Mouse (Mus musculus): ENCODE measurements around the gene P2rx3. TPM values are rescaled to one million over a fixed set of nuclear protein-coding genes. Genes with fewer than 3 reads are reported as not detected.
A peak's percentile ranks its signal among the peaks of the same experiment; 100 is the strongest.

The P2rx3 gene
- polyA plus RNA-seq (2015; fragmentation: Nextera tagmentation; extraction: Ambion mirVana) = 2.2 and 2.9 TPM in 2 replicates

GRCm38 (mm10) chr2:85037047-85038026 is at the start of gene P2rx3, which contains the start of gene Ssrp1:
P2rx3 (minus strand) TSS chr2:85037462.
Ssrp1 (plus strand) TSS chr2:85037234.
- peak within 1 kb of the TSS; percentile 54 for H3K4me3 ChIP-seq
- H3K9me3 ChIP-seq = no peaks in the 10 kb centered on the region
- no peaks in the 10 kb centered on the region for H3K27me3 ChIP-seq (replicated peaks)
- peak within 1 kb of the TSS; percentile 75 for H3K4me2 ChIP-seq
- peaks cover 25% of the 10 kb centered on the region for H3K36me3 ChIP-seq (replicated peaks)
- ATAC-seq (replicated peaks) = peak; percentile 98
- H3K9ac ChIP-seq = peak within 1 kb of the TSS; percentile 72
- peaks cover 17% of the 10 kb centered on the region for H3K4me1 ChIP-seq
- peak within 1 kb of the TSS; percentile 69 for H3K27ac ChIP-seq
- WGBS = under 1% methylated on average over 66 of the region's 66 CpGs

GRCm38 (mm10) chr2:85073751-85074150 is 36.5 kb upstream of the P2rx3 start:
- Histone ChIP-seq H3K36me3 (replicated peaks) (peaks cover 6% of the 10 kb centered on the region; the same call in 1 of the 2 replicates), H3K4me1 (no peaks in the 10 kb centered on the region), H3K27me3 (replicated peaks) (no peaks in the 10 kb centered on the region), H3K9ac (no peak overlapping the region), H3K9me3 (no peaks in the 10 kb centered on the region), H3K4me3 (no peak overlapping the region), H3K4me2 (no peak overlapping the region), H3K27ac (no peak overlapping the region)
- ATAC-seq (replicated peaks) = no peak
- WGBS = 85% methylated on average over 5 of the region's 5 CpGs

- Histone ChIP-seq H3K9ac (no peak overlapping the region), H3K4me2 (no peak overlapping the region), H3K4me1 (no peaks in the 10 kb centered on the region), H3K27me3 (replicated peaks) (no peaks in the 10 kb centered on the region), H3K9me3 (no peaks in the 10 kb centered on the region), H3K4me3 (no peak overlapping the region), H3K36me3 (replicated peaks) (peaks cover 6% of the 10 kb centered on the region; the same call in 1 of the 2 replicates), H3K27ac (no peak overlapping the region)
- ATAC-seq (replicated peaks) = no peak
- WGBS = 95% methylated on average over 5 of the region's 5 CpGs
These were observed 34.7 kb upstream of the P2rx3 start for GRCm38 (mm10) chr2:85071921-85072320.

GRCm38 (mm10) chr2:85070086-85070485 is 32.8 kb upstream of the P2rx3 start:
- Histone ChIP-seq H3K27ac (no peak overlapping the region), H3K9ac (no peak overlapping the region), H3K9me3 (no peaks in the 10 kb centered on the region), H3K4me1 (no peaks in the 10 kb centered on the region), H3K27me3 (replicated peaks) (no peaks in the 10 kb centered on the region), H3K36me3 (replicated peaks) (peaks cover 6% of the 10 kb centered on the region; the same call in 1 of the 2 replicates), H3K4me3 (no peak overlapping the region), H3K4me2 (no peak overlapping the region)
- ATAC-seq (replicated peaks) = no peak
- 73% methylated on average over 15 of the region's 15 CpGs for WGBS

- ATAC-seq (replicated peaks) = no peak
- Histone ChIP-seq H3K27me3 (replicated peaks) (no peaks in the 10 kb centered on the region), H3K4me3 (no peak overlapping the region), H3K27ac (no peak overlapping the region), H3K9me3 (no peaks in the 10 kb centered on the region), H3K9ac (no peak overlapping the region), H3K4me2 (no peak overlapping the region), H3K4me1 (no peaks in the 10 kb centered on the region), H3K36me3 (replicated peaks) (peaks cover 6% of the 10 kb centered on the region)
- WGBS = 82% methylated on average over 2 of the region's 2 CpGs
These were observed 31.4 kb upstream of the P2rx3 start for GRCm38 (mm10) chr2:85068626-85069025.

- Histone ChIP-seq H3K4me3 (no peak overlapping the region), H3K9me3 (no peaks in the 10 kb centered on the region), H3K27me3 (replicated peaks) (no peaks in the 10 kb centered on the region), H3K9ac (no peak overlapping the region), H3K27ac (no peak overlapping the region), H3K4me2 (no peak overlapping the region), H3K36me3 (replicated peaks) (peaks cover 7% of the 10 kb centered on the region), H3K4me1 (no peaks in the 10 kb centered on the region)
- 76% methylated on average over 10 of the region's 10 CpGs for WGBS
- ATAC-seq (replicated peaks) = 0 out of 2 replicates have a peak, but pooled peaks have one; percentile 8
These were observed 30.8 kb upstream of the P2rx3 start for GRCm38 (mm10) chr2:85067903-85068625.

- H3K27ac ChIP-seq = no peak overlapping the region
- H3K9me3 ChIP-seq = no peaks in the 10 kb centered on the region
- H3K9ac ChIP-seq = no peak overlapping the region
- WGBS = 98% methylated on average over 5 of the region's 5 CpGs
- H3K27me3 ChIP-seq (replicated peaks) = no peaks in the 10 kb centered on the region
- no peak for ATAC-seq (replicated peaks)
- H3K4me2 ChIP-seq = no peak overlapping the region
- no peak overlapping the region for H3K4me3 ChIP-seq
- H3K36me3 ChIP-seq (replicated peaks) = peaks cover 15% of the 10 kb centered on the region
- no peaks in the 10 kb centered on the region for H3K4me1 ChIP-seq
These were observed 29.7 kb upstream of the P2rx3 start for GRCm38 (mm10) chr2:85066937-85067336.

- ATAC-seq (replicated peaks) = no peak
- H3K4me1 ChIP-seq = peaks cover 3% of the 10 kb centered on the region; the same call in 1 of the 2 replicates
- 88% methylated on average over 12 of the region's 12 CpGs for WGBS
- H3K9me3 ChIP-seq = no peaks in the 10 kb centered on the region
- no peak overlapping the region for H3K4me2 ChIP-seq
- no peak overlapping the region for H3K4me3 ChIP-seq
- peaks cover 15% of the 10 kb centered on the region for H3K36me3 ChIP-seq (replicated peaks)
- H3K27me3 ChIP-seq (replicated peaks) = no peaks in the 10 kb centered on the region
- H3K9ac ChIP-seq = no peak overlapping the region
- no peak overlapping the region for H3K27ac ChIP-seq
These were observed 28.0 kb upstream of the P2rx3 start for GRCm38 (mm10) chr2:85065141-85065875.

- H3K9ac ChIP-seq = no peak overlapping the region
- no peak overlapping the region for H3K27ac ChIP-seq
- H3K9me3 ChIP-seq = no peaks in the 10 kb centered on the region
- H3K4me3 ChIP-seq = no peak overlapping the region
- peaks cover 3% of the 10 kb centered on the region; the same call in 1 of the 2 replicates for H3K4me1 ChIP-seq
- peak; percentile 32; the same call in 1 of the 2 replicates for ATAC-seq (replicated peaks)
- WGBS = 57% methylated on average over 10 of the region's 10 CpGs
- H3K36me3 ChIP-seq (replicated peaks) = peaks cover 34% of the 10 kb centered on the region
- H3K27me3 ChIP-seq (replicated peaks) = no peaks in the 10 kb centered on the region
- peak overlapping the region; percentile 22; the same call in 1 of the 2 replicates for H3K4me2 ChIP-seq
These were observed 23.9 kb upstream of the P2rx3 start for GRCm38 (mm10) chr2:85061107-85061541.

GRCm38 (mm10) chr2:85060591-85061060 is 23.4 kb upstream of the P2rx3 start:
- peak; percentile 26; the same call in 1 of the 2 replicates for ATAC-seq (replicated peaks)
- no peak overlapping the region for H3K4me3 ChIP-seq
- no peaks in the 10 kb centered on the region for H3K27me3 ChIP-seq (replicated peaks)
- WGBS = 28% methylated on average over 11 of the region's 11 CpGs
- peaks cover 3% of the 10 kb centered on the region; the same call in 1 of the 2 replicates for H3K4me1 ChIP-seq
- H3K36me3 ChIP-seq (replicated peaks) = peaks cover 37% of the 10 kb centered on the region
- H3K4me2 ChIP-seq = peak overlapping the region; percentile 22; the same call in 1 of the 2 replicates
- no peaks in the 10 kb centered on the region for H3K9me3 ChIP-seq
- no peak overlapping the region for H3K9ac ChIP-seq
- no peak overlapping the region for H3K27ac ChIP-seq

GRCm38 (mm10) chr2:85059677-85060076 is 22.4 kb upstream of the P2rx3 start:
- Histone ChIP-seq H3K9ac (no peak overlapping the region), H3K27me3 (replicated peaks) (no peaks in the 10 kb centered on the region), H3K9me3 (no peaks in the 10 kb centered on the region), H3K4me1 (peaks cover 3% of the 10 kb centered on the region; the same call in 1 of the 2 replicates), H3K4me3 (no peak overlapping the region), H3K27ac (no peak overlapping the region), H3K4me2 (no peak overlapping the region), H3K36me3 (replicated peaks) (peaks cover 37% of the 10 kb centered on the region)
- WGBS = 92% methylated on average over 6 of the region's 6 CpGs
- peak; percentile 48; the same call in 1 of the 2 replicates for ATAC-seq (replicated peaks)
